Mouse (Mus musculus) testis, postnatal 14 days (tissue): Measurements from ENCODE around the gene Kcna3.

ENCODE experiments used
- DNase-seq: peaks from one replicate; pipeline ENCODE4 v3.0.0; 2021; ENCODE audit warnings: low spot score

The Kcna3 gene

DNA sequence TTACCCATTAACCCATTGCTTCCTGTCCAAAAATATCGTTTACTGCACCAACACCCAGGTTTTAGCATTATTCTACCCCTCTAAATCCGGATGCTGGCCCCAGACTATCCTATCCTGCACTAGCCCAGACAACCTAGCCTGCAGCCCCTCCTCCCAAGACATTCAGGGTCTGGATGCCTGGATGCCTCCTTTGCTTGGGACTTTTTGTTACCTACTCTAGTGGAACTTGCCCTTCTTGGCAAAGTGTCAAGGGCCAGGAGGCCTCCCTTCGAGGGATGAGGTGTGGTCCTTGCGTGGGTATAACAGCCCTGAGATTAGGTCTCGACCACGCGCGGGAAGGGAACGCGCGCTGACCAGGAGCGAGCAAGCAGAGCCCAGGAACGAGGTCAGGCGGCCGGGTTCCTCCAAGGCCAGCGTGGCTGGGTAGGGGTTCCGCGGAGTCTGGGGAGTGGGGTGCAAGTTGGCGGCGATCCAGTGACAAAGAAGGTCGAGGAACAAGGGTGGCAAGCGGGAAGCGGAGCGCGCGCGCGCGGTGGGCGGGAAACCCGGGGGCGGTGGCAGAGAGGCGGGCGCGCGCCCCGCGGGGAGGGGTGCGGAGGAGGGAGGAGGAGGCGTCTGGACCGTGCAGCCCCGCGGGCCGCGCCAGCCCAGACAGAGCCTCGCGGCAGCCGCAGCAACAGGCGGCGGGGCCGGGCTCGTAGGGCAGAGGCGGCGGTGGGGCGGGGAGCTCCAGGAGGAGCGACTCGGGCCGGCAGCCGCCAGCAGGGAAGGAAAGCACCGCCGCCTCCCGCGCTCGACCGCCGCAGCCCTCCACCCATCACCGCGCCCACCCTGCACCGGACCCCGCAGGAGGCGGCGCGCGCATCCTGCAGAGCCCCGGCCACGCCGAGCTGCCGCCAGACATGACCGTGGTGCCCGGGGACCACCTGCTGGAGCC, at the start of gene Kcna3:
Gene Kcna3, plus strand, starts transcription at position 649 of the 937 bp plus-strand sequence.
- peak; percentile 73 for DNase-seq

DNA sequence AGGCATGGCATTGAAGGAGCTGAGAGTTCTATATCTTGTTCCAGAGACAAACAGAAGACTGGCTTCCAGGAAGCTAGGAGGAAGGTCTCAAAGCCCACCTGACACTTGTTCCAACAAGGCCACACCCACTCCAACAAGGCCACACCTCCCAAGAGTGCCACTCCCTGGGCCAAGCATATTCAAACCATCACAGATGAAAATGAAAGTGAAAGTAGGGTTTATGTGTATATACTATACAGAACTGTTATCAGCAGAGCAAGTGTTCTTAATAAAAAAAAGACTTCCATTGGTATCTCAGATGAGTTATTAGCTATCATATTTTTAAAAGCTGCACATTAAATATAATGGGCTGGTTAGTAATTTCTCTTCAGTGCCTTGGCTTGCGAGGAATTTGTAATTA, 44.6 kb upstream of the Kcna3 start:
- DNase-seq = no peak

DNA sequence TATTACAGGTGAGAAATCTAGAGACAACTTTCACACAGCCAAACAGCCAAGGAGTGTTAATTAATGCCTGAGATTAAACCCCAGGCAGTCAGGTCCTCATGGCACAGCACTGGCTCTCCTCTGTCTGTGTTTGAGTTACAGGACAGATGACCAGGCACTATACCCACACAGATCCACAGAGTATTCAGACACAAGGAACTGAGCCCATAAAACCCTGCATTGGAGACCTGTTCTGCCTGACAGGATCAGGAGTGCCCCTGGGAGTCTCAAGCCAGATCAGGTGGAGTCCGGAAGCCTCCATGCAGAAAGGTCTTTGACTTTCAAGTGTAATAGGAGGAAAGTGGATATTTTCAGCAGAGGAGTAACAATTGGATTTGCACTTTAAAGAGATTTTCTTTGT, 40.6 kb upstream of the Kcna3 start:
- no peak for DNase-seq

DNA sequence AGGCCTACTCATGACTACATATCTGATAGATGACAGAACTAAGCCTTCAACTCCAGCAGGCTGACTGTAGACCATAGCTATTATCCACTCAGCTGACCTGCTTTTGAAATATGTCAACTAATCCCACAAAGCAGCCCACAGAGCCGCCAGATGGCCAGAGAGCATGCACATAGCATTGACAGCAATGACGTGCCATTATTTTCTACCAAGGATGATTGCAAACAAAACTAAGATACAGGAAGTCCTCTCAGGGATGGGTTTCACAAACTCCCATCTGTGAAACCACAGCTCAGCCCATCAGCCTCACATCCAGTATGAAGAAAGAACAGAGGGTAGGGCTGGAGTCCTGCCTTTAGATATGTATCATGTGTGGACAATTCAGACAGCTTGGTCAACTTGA, 39.8 kb upstream of the Kcna3 start:
- DNase-seq = no peak

DNA sequence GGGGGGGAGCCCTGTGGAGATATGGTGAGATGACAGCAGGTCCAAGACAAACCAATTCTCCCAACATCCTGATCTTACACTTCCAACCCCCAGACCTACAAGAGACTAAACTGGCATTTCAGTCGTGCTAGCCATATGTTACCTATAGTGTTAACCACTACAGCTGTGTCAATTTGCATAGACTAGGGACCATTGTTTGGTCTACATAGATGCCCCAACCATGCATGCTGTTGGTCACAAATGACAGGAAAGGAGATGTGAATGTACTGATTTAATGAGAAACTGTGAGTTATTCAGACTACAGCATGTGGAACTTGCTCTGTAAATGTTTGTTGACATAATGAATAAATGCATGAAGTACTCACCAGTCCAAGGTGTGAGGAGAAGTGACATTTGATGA, 37.6 kb upstream of the Kcna3 start:
- no peak for DNase-seq

DNA sequence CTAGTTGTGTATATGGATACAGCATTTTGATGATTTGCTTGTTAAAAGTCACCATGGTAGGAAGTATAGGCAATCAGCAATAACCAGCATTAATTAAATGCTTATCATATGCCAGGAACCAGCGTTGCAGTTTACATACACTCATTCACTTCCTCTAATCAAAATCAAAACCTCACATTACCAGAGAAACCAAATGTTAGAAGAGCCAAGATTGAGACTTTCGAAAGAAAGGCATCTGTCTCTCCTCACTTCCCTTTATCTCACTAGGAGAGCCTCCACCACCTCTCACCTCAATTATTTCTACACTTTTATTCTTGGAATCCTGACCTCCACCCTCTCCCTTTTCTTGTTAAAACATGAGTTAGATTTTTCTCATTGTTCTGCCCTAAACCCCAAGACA, 35.8 kb upstream of the Kcna3 start:
- DNase-seq = no peak

DNA sequence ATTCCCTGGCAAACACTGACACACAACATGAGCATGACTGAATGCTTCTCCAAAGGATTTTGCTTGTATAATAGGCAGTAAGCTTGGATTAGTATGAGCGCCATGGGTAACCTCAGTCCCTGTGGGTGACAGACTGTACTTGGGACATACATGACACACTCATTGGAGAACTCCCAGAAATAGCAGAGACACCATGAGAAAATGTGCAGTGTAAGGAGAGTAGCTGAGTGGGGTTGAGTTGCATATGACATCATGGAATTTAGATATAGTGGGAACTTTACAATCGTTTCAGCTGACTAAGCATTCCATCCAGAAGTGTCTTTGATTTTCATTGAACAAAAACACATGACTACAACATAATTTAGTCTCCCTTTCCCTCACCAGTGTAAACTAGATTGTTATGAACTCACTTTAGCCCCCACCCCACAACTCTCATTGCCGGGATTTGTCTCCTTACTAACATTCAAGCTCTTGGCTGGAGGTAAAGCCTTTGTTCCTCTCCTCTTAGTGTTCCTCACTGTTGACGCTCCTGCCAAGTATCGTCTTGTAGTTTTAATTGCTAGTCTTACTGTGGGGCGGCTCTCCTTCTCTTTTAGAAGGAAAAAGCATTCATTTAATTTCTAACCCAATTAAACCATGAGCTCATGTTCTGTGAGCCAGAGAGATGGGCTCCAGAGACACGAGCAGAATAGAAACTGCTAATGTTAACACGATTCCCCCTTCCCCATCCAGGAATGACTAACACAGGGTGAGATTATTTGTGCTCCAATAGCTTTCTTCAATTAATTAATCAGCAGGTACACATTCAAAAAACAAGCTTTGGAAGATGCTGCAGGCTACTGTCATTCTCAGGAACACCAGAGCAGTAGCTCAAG, 33.5 kb upstream of the Kcna3 start:
- no peak for DNase-seq

DNA sequence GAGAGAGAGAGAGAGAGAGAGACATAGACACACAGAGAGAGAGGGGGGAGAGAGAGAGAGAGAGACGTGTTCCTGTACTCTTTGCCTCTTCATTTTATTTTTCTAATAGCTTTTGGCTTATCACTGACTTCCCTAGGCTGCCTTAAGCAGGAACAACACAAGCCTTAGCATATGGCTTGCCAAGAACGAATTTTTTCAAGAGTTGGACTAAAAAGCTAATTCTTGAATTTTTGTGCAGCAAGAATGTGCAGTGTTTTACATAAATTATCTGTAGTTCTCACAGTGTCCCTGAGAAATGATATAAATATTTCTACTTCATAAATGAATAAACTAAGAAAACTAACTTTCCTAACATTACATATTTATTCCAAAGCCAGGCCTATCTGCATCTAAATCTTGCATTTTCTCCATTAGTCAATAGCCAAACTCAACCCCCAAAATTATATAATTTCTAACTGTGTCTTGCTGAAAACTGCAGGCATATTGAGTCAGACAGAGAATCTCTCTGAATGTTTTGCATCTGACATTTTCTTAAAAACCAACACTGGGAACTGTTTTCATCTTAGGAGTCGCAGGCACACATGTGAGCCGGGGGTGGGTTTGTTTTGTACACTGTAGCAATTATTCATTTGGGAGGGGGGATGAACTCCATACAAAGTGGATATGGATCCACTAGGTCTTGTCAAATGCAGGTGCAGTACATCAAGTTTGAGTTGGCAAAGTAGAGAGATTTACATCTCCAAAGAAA, 26.5 kb upstream of the Kcna3 start:
- DNase-seq = no peak

DNA sequence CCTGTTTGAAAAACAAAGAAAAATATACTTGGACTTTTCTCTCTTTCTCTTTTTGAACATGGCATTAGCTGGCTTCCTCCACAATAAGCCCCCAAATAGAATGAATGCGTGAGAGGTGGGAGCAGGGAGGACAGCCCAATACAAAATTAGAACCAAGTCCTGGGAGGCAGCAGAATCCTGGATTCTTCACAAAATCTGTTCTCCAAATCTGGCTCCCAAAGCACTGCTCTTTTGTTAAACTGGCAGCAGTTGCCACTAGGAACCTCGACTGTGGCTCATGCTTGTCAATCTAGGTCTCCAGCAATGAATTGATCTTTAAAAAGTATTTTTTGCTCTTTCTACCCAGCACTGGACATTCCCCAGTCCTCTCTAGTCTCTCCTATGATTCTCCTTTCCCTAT, 17.7 kb upstream of the Kcna3 start:
- DNase-seq = no peak

DNA sequence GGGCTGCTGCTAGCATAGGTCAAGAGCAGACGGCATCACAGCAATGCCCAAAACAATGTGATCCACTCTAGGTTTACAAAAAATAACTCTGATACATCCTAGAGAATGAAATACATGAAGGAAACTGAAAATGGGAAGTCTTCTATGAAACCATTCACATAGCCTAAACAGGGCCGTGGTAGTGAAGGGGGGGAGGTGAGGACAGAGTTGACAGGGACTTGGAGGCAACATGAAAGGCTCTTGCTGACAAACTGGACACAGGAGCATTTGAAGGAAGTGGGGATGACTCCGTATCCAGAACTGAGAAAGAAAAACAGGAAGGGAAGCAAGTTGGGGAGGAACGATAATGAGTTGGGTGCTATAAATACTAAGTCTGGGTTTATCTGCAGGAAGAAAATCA, 4.4 kb upstream of the Kcna3 start:
- no peak for DNase-seq

DNA sequence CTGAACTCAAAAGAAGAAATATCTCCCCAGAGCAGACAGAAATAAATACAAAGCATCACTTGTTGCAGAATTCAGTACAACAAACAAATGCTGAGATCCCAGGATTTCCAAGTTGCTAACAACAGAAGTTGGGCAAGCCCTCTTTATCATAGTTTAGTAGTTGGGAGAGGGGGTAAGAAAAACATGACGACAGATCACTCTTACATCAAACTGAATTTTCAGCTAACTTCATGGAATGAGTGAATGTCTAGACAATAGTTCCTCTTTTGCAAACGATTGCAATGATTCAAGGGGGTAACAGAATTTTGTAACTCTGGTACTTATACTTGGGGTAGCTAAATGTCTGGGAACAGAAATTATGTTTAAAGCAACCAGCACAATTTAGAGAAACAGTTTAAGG, 1.2 kb upstream of the Kcna3 start:
- no peak for DNase-seq

DNA sequence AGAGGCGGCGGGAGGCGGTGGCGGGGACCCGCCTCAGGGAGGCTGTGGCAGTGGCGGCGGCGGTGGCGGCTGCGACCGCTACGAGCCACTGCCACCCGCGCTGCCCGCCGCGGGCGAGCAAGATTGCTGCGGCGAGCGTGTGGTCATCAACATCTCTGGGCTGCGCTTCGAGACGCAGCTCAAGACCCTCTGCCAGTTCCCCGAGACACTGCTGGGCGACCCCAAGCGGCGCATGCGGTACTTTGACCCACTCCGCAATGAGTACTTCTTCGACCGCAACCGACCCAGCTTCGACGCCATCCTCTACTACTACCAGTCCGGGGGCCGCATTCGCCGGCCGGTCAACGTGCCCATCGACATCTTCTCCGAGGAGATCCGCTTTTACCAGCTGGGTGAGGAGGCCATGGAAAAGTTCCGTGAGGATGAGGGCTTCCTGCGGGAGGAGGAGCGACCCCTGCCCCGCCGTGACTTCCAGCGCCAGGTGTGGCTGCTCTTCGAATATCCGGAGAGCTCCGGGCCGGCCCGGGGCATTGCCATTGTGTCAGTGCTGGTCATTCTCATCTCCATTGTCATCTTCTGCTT, 580 bp downstream of the Kcna3 start:
- peak; percentile 13 for DNase-seq

DNA sequence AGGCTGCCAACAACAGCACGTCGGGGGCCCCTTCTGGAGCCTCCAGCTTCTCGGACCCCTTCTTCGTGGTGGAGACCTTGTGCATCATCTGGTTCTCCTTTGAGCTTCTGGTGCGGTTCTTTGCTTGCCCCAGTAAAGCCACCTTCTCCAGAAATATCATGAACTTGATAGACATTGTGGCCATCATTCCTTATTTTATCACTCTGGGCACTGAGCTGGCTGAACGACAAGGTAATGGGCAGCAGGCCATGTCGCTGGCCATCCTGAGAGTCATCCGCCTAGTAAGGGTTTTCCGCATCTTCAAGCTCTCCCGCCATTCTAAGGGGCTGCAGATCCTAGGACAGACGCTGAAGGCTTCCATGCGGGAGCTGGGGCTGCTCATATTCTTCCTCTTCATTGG, 1.1 kb downstream of the Kcna3 start:
- no peak for DNase-seq

DNA sequence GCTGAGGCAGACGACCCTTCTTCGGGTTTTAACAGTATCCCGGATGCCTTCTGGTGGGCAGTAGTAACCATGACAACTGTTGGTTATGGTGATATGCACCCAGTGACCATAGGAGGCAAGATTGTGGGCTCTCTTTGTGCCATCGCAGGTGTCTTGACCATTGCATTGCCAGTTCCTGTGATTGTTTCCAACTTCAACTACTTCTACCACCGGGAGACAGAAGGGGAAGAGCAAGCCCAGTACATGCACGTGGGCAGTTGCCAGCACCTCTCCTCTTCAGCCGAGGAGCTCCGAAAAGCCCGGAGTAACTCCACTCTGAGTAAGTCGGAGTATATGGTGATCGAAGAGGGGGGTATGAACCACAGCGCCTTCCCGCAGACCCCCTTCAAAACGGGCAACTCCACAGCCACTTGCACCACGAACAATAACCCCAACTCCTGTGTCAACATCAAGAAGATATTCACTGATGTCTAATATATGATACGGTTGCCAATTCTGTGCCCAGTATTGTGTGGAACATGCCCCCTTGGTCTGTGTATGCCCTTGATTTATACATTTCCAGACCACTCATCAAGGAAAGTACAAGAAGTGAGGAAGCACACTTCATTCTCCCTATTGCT, 1.7 kb downstream of the Kcna3 start:
- DNase-seq = no peak

DNA sequence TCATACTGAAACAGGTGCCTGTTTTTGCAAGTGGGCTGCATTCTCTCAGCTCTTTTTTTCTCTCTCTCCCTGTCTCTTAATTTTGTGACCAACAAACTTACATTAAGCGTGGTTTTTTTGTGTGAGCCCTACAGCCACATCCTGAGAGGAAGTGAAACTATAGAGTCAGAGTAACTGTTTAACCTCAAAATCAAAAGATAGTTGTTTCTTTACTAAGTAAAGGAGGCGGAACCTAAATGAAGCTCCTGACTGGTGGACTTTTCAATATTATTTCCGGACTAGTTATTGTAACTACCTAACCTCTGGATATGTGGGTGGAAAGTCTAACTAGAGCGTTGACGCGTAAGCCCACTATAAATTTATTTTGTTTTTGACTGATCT, 2.2 kb downstream of the Kcna3 start:
- DNase-seq = no peak

DNA sequence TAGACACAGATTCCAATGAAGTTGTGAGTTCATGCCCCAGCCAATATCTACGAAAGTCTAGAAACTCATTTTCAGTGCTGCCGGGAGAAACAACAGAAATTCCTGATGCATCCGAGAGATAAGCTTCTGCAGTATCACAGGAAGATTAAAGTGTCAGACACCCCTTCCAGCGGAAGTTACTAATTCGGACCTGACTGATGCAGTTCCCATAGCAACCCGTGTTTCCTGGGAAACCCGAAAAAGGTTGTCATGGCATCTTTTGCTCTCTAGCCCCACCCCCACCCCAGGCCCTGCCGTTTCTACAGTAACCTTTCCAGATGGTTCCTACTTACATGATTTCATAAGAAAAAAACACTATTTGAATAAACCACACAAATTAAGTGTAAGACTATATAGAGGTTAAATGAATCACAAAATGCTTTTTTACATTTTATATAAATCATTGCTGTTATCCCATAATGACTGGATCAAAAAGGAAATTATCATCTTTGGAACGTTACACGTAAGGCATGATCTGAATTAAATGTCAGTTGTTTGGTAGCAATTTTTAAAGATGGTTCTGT, 2.8 kb downstream of the Kcna3 start:
- no peak for DNase-seq

DNA sequence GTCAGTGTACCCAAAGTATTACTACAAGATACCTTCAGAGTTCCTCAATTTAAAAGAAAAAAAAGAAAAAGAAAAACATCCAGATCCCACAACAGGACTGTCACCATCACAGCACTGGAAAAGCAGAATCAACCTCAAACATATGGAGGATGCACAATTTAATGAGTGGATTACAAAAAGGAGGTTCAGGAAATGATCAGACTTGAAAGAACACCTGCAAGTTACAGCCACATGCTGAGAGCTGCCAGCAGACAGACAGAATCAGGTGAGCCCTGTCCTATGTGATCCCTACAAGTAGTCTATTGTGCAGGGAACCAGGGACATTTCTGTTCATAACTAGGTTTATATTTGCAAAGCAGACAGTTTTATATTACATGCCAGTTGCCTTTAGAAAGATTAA, 3.3 kb downstream of the Kcna3 start:
- DNase-seq = no peak

DNA sequence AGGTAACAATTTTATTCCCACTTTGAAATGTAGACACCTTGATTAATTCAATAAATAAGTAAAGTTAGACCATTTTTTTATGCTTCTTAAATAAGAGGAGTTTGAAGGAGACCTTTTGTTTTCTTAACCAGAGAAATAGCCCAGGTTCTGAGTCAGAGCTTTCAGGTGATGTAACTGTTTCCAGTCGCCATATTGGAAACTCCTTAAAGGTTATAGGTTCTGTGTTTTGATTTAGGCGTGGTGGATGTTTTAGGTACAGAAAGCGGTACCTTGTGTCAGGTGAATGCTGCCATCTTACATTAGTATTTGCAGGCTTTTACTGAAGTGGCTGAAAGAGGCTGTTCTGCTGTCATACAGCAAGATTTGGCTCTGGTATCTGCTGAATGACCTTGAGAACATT, 4.4 kb downstream of the Kcna3 start:
- no peak for DNase-seq

DNA sequence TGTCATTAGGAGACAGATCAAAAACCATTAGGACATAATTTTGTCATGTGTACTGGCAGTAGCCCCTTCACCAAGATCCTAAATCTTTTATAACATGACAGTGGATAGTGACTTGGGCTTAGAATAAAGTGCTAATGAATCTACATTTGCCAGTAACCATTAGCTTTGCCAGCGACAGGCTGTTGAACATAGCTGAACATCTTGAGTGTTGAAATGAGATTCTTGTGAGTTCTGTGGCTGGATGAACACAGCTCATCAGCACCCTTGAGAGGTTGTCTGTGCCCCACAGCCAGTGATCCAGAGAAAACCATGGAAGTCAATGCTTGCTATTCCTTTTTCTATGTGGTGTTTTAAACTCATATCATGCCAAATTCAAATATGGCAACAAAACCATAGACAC, 5.7 kb downstream of the Kcna3 start:
- no peak for DNase-seq

DNA sequence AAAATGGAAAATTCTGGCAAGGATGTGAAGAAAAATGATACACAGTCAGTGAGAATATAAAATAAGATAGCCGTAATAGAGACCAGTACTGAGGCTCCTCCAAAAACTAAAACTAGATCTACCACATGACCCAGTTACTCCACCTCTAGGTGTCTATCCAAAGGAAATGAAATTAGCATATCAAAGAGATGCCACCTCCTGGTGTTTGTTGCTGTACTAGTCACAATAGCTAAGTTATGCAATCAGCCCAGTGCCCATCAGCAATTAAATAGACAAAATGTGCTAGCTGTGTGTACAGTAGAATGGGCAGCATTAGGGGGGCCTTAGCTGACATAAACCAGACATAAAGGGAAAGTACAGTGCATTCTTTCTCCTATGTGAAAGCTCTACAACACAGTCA, 25.5 kb downstream of the Kcna3 start:
- no peak for DNase-seq

DNA sequence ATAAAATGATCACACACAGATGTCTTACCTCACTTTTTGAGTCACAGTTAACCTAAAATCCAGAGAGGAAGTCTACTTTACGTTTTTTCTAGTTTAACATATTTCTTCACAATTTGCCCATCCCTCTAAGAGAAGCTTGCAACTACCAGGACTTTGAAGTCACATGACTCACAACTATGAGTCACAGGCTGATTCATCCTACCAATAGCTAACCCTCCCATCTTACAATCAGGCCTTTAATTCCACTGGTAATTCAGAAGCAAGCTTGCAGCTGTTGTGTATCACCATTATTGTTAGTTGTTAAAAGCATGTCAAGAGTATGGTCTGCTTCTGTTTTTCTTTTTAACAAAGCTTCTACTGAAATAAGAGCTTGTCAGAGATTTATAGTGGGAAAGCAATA, 26.8 kb downstream of the Kcna3 start:
- no peak for DNase-seq
